Mouse (Mus musculus): ENCODE results near the gene Kmt2d. TPM values are rescaled to one million over a fixed set of nuclear protein-coding genes. Genes with fewer than 3 reads are reported as not detected.
"Not testable (repeated sequence)": the region's sequence is repeated elsewhere in the genome, so short reads cannot be mapped to it uniquely, and the experiment has no call there.

Kmt2d gene
- total RNA-seq, 2 experiments from 2014 or later = 42.7 to 46.4 TPM

- no peak for DNase-seq
- intact Hi-C loops (cut with DNase I) = no loop called here
Observed at GRCm38 (mm10) chr15:98837006-98837742, 33.8 kb downstream of the Kmt2d start.

DNA sequence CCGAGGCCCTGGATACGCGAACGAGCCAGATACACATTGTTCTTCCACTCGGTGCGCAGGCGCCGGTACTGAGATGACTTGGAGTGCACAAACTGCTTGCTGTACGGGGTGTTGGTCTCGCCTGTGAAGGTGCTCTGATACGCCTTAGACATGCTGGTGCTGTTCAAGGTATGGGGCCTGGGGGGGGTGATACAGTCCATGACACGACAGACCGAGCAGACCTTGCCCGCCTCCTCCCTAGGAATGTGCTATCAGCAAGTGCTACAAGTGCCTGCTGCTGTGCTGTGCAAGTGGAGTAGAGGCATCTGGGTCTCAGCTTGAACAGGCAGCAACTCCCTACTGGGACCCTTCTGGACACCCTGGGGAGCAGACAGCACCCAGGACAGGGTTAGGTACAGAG is 35.7 kb downstream of the Kmt2d start:
- DNase-seq = no peak
- intact Hi-C loops (cut with DNase I) = no loop called here

DNA sequence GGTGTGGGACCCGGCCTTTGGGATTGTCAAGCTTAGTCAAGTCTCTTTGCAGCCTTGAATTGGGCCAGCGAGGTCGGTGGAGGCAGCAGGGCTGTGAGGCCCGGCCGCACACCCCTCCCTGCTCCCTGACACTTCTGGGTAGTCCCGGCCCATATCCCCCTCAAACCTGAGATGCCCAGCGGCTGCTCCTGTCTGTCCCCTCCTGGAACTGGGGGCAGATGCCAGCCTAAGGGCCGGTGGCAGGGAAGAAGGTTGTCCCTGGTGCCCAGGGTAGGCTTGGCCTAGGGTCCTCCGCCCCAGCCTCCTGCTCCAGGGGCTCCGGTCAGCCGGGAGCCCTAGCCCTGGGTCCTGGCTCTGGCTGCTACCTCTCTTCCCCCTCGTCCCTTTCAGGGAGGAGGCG is 36.9 kb downstream of the Kmt2d start:
- intact Hi-C loops (cut with DNase I) = loop anchor here (5.0 kb wide), 1 partner anchor 33 kb away; no protein-coding TSS in a partner anchor
- no peak for DNase-seq

DNA sequence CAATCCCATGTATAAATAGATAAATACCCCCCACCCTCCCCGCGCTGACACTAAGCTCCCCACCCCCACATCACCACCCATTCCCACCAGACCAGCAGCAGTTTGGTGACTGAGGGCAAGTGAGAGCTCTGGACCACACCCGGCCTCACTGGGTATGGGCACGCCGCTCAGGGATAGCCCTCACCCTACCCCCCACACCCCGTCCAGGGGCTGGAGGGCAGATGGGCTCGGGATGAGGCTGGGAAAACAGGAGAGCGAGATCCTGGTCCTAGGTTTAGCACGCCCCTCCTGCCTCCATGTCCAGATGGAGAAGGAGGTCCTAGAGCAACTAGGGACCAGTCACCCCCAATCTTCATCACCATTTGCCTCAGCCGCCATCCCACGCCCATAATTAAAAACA is 37.7 kb downstream of the Kmt2d start:
- no peak for DNase-seq

DNA sequence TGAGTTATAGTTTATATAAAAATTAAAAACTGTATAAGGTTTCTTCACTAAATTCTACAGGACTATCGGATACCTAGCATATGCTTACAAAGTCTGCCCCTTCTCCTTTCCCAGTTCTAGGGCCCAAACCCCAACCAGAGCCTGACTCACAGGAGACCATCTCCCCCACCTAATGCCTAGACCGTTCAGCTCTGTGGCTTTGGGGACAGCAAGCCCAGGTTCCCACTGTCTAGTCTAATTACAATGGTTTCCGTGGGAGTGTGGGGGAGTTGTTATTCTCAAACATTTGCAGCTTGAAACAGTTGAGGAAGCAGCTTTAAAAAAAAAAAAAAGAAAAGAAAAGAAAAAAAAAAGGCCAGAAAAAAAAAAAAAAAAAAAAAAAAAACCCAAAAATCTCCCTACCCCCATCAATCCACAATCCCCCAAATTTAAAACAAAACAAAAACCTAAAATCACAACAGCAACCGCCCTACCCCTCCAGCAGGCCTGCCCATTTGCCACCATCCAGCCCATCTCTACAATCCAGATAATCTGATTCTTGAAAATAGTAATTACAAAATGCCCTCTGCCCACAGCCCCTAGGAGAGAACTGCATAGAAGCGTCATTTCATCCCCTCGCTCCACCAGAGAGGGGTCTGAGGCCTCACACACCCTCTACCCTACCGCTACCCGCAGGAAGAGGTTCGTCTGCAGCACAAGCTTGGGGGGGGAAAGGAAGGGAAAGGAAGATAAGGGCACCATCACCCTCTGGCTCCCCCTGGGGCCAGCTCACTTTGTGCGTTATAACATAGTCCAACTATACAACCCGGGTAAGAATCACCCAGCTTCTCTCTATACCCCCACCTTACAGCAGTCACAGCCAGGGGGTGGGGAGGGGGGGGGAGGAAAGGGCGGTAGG is 38.6 kb downstream of the Kmt2d start:
- intact Hi-C loops (cut with DNase I) = loop anchor here (5.0 kb wide), 1 partner anchor 35 kb away; no protein-coding TSS in a partner anchor
- DNase-seq = no peak

More for the DNA sequence above, 37.7 kb downstream of the Kmt2d start:
- intact Hi-C loops (cut with DNase I) = loop anchor here (5.0 kb wide), 1 partner anchor 34 kb away; no protein-coding TSS in a partner anchor

DNA sequence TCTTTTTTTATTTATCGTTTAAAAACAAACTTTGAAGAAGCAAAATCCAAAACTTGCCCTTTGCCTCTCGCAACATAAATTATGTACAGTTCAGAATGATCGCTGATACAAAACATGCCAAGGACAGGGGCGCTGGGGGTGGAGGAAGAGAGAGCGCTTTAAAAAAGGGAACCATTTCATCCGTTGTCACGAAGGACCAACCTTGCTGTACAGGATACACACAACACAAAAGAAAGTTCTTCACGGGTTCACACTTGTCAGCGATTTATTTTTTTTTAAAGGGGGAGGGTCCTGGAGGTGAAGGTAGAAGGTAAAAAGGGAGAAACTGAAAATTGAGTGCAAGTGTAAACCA is 39.3 kb downstream of the Kmt2d start:
- no peak for DNase-seq
- intact Hi-C loops (cut with DNase I) = loop anchor here (5.0 kb wide), 1 partner anchor 36 kb away; no protein-coding TSS in a partner anchor

GRCm38 (mm10) chr15:98830736-98831683 is 40.0 kb downstream of the Kmt2d start, which contains the start of gene Prkag1:
Gene Prkag1, minus strand, starts transcription at chr15:98831521.
- peak; percentile 93 to 96 for DNase-seq
- intact Hi-C loops (cut with DNase I) = loop anchor here (5.0 kb wide), 1 partner anchor 36 kb away; no protein-coding TSS in a partner anchor

DNA sequence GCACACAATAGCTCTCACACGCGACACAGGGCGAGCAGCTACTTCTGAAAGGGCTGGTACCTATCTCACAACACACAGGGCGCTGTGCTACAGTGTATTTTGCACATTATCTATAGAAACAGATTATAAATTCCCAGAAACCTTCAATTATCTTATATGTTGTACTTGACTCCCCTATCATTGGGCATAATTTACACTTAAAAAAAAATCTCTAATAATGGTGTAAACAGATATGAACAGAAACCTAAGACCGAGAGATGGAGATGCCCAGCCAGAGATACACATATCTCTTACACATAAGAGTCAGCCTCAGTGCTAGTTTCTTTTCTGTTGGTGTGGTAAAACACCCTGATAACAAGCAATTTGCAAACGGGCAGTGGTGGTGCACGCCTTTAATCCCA is 43.4 kb downstream of the Kmt2d start:
- intact Hi-C loops (cut with DNase I) = loop anchor here (10.0 kb wide), 1 partner anchor 723 kb away; no protein-coding TSS in a partner anchor

GRCm38 (mm10) chr15:98823434-98823833 is 47.6 kb downstream of the Kmt2d start:
- intact Hi-C loops (cut with DNase I) = loop anchor here (10.0 kb wide), 1 partner anchor 719 kb away; no protein-coding TSS in a partner anchor

More for the DNA sequence above, 43.4 kb downstream of the Kmt2d start:
- DNase-seq = no peak

DNA sequence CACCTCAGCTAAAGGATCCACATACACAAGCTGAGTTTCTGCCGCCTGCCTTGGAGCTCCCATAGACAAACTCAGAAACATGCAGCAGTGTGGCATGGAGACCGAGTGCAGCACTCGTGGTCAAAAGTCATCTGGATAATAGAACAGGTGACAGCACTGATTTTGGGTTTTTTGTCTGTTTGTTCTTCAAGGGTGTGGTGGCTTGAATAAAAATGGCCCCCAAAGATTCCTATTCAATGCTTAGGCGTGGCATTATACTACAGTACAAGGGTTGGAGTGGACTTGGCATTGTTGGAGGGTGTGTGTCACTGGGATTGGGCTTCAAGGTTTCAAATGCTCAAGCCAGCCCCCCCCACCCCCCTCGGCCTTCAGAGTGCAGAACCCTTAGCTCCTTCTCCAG is 48.9 kb downstream of the Kmt2d start:
- intact Hi-C loops (cut with DNase I) = loop anchor here (10.0 kb wide), 1 partner anchor 717 kb away; no protein-coding TSS in a partner anchor
- no peak for DNase-seq

More at GRCm38 (mm10) chr15:98823434-98823833, 47.6 kb downstream of the Kmt2d start:
- DNase-seq = no peak

- intact Hi-C loops (cut with DNase I) = loop anchor here (10.0 kb wide), 1 partner anchor 717 kb away; no protein-coding TSS in a partner anchor
- DNase-seq = no peak
Observed at GRCm38 (mm10) chr15:98821403-98821802, 49.6 kb downstream of the Kmt2d start.

- DNase-seq = no peak
- intact Hi-C loops (cut with DNase I) = loop anchor here (10.0 kb wide), 1 partner anchor 716 kb away; no protein-coding TSS in a partner anchor
Observed at GRCm38 (mm10) chr15:98820937-98821336, 50.1 kb downstream of the Kmt2d start.

GRCm38 (mm10) chr15:98818171-98818570 is 52.8 kb downstream of the Kmt2d start:
- no peak for DNase-seq

DNA sequence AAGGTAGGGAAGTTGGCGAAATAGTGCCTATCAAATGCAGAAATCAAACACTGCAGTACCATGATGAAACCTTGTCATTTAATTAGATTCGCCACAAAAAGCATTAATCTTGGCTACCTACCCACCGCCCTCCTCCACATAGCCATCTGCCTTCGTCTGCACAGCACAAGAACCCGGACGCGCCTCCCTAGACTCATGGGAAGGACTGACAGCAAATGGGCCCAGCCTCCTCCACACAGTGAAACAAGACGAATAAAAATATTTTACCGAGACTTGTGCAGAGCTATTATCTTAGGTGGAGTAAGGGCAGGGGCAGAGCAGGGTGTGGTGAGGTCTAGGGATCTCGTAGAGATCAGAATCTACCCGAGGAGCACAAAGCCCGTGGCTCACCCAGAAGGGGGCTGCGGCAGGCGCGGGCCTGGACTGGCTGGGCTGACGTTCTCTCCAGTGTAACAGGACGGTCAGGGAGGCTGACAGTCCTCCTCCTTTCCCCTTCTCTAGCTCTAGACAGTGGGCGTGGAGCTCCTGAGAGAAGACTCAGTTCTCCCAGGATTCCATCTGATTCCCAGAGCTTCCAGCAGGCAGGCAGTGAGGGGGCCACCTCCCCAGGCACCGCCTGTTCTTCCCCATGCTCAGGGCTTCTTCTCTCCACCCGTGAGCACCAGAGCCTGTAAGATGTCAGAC is 58.1 kb downstream of the Kmt2d start:
- DNase-seq = no peak
- intact Hi-C loops (cut with DNase I) = no loop called here

More at GRCm38 (mm10) chr15:98818171-98818570, 52.8 kb downstream of the Kmt2d start:
- intact Hi-C loops (cut with DNase I) = no loop called here

DNA sequence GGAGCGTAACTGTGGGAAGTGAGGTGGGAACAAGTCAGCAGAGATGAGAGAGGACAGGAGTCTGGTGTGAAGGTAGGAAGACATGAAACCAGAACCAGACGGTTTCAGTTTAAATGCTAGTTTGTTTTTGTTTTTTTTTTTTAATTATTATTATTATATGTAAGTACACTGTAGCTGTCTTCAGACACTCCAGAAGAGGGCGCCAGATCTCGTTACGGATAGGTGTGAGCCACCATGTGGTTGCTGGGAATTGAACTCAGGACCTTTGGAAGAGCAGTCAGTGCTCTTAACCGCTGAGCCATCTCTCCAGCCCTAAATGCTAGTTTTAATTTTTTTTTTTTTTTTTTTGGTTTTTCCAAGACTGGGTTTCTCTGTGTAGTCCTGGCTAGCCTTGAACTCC is 60.8 kb downstream of the Kmt2d start:
- DNase-seq; intact Hi-C loops (cut with DNase I): not testable (repeated sequence)

- intact Hi-C loops (cut with DNase I) = no loop called here
- no peak for DNase-seq
Observed at GRCm38 (mm10) chr15:98809390-98809789, 61.6 kb downstream of the Kmt2d start, which contains the start of gene Ddn. Gene Ddn, minus strand, starts transcription at chr15:98809490.

GRCm38 (mm10) chr15:98808651-98809134 is 62.3 kb downstream of the Kmt2d start:
- intact Hi-C loops (cut with DNase I) = no loop called here
- DNase-seq = no peak

- DNase-seq = no peak
- intact Hi-C loops (cut with DNase I) = no loop called here
Observed at GRCm38 (mm10) chr15:98807895-98808650, 62.9 kb downstream of the Kmt2d start.

Data from gastrocnemius, postnatal 36 days (tissue).